Mouse (Mus musculus): ENCODE results near the gene Kti12. TPM values are rescaled to one million over a fixed set of nuclear protein-coding genes. Genes with fewer than 3 reads are reported as not detected.

Gene Kti12
- polyA plus RNA-seq, 1 experiment from 2014 or later = 49.6 TPM

DNA sequence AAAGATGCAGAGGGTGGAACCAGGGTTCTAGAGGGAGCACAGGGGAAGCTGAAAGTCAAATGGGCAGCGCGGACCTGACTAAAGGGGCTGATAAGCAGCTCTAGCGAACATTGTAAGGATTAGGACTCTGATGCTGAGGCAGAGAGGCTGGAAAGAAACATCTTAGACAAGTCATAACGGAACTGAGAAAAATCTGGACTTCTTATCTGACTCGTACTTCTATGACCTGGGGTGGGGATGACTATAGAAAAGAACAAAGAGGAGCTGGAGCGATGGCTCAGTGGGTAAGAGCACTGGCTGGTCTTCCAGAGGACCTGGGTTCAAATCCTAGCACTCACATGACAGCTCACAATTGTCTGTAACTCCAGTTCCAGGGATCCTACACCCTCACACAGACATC lies 30.3 kb downstream of the Kti12 start:
- H3K4me3 ChIP-seq = no peak overlapping the region
- no peak for ATAC-seq (ENCODE audit: low FRiP score, low read depth)
- 0 out of 2 replicates have a peak, but pooled peaks cover 7% of the 10 kb centered on the region for H3K4me1 ChIP-seq
- H3K9me3 ChIP-seq = no peaks in the 10 kb centered on the region
- WGBS = 79% methylated on average over 6 of the region's 6 CpGs
- peaks cover 22% of the 10 kb centered on the region; the same call in 1 of the 2 replicates for H3K27me3 ChIP-seq
- H3K36me3 ChIP-seq = no peaks in the 10 kb centered on the region
- H3K27ac ChIP-seq = no peak overlapping the region
- H3K4me2 ChIP-seq (replicated peaks) = no peak overlapping the region
- no peak overlapping the region for H3K9ac ChIP-seq

DNA sequence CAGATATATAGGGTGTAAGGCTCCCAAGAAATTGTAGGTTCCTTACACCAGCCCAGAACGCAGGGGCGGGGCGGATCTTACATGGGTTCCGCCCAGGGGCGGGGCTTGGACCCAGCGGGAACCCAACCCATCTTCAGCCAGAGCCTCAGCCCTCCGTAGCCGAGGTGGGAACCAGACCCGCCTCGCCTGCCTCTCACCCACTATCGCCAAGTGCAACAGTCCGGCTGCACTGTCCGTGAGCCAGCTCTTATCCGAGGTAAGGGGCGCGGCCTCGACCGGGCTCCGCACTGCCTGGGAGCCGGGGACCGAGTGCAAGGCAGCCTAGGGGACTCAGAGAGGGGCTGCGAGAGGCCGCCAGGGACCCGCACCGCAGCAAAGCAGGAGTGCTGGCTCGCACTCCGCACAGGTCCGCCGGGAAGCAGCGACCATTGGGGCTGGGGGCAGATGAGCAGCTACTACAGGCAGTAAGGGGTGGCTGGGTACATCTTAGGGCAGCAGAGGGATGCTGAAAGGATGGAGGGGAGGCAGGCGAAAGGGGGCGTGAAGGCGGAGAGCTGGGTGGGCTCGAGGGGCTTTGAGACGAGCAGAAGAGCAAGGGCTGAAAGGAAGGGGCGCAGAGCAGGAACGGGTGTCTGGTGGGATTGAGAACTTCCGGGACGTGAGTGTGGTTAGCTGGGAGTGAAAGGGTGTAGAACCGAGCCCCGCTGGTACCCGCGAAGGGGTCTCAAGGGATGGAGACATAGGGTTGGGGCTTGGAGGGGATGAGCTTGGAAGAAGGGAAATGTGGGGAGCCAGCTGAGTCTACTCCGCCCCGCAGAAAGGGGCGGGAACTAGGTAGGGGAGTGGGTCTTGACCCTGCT lies 31.6 kb downstream of the Kti12 start, which contains the start of gene Rab3b:
Gene Rab3b, plus strand, starts transcription at position 101 of the 860 bp plus-strand sequence.
- Histone ChIP-seq H3K4me2 (replicated peaks) (peak within 1 kb of the TSS; percentile 99), H3K4me3 (peak within 1 kb of the TSS; percentile 67), H3K27me3 (peaks cover 22% of the 10 kb centered on the region; the same call in 1 of the 2 replicates), H3K9ac (peak within 1 kb of the TSS; percentile 78), H3K9me3 (no peaks in the 10 kb centered on the region), H3K27ac (no peak within 1 kb of the TSS), H3K4me1 (0 out of 2 replicates have a peak, but pooled peaks cover 7% of the 10 kb centered on the region), H3K36me3 (no peaks in the 10 kb centered on the region)
- under 1% methylated on average over 46 of the region's 46 CpGs for WGBS
- ATAC-seq (ENCODE audit: low FRiP score, low read depth) = peak; percentile 87

- H3K9me3 ChIP-seq = no peaks in the 10 kb centered on the region
- no peaks in the 10 kb centered on the region for H3K36me3 ChIP-seq
- 47% methylated on average over 13 of the region's 13 CpGs for WGBS
- H3K27ac ChIP-seq = no peak overlapping the region
- no peak for ATAC-seq (ENCODE audit: low FRiP score, low read depth)
- H3K27me3 ChIP-seq = peaks cover 9% of the 10 kb centered on the region; the same call in 1 of the 2 replicates
- no peak overlapping the region for H3K9ac ChIP-seq
- no peak overlapping the region for H3K4me2 ChIP-seq (replicated peaks)
- 0 out of 2 replicates have a peak, but pooled peaks cover 7% of the 10 kb centered on the region for H3K4me1 ChIP-seq
- no peak overlapping the region for H3K4me3 ChIP-seq
These were observed 36.2 kb downstream of the Kti12 start for GRCm38 (mm10) chr4:108883815-108884214.

DNA sequence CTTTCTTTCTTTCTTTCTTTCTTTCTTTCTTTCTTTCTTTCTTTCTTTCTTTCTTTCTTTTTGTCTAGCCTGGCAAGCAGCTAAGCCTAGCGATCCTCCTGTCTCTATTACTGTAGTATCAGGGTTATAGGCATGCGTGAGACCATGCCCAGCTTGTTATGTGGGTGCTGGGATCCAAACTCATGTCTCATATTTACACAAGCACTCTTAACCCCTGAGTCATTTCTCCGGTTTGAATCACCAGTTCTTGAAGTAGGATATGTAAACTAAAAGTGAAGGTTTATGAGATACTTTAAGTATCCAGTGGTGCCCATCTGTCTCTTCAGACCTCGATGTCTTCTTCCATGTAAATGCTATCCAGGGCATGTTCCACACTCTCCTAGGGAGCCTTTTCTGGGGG lies 39.9 kb downstream of the Kti12 start:
- Histone ChIP-seq H3K27me3 (no peaks in the 10 kb centered on the region), H3K9me3 (no peaks in the 10 kb centered on the region), H3K4me1 (no peaks in the 10 kb centered on the region), H3K4me2 (replicated peaks) (no peak overlapping the region), H3K36me3 (no peaks in the 10 kb centered on the region), H3K9ac (no peak overlapping the region), H3K27ac (no peak overlapping the region), H3K4me3 (no peak overlapping the region)
- ATAC-seq (ENCODE audit: low FRiP score, low read depth) = no peak
- 83% methylated on average over 4 of the region's 4 CpGs for WGBS

DNA sequence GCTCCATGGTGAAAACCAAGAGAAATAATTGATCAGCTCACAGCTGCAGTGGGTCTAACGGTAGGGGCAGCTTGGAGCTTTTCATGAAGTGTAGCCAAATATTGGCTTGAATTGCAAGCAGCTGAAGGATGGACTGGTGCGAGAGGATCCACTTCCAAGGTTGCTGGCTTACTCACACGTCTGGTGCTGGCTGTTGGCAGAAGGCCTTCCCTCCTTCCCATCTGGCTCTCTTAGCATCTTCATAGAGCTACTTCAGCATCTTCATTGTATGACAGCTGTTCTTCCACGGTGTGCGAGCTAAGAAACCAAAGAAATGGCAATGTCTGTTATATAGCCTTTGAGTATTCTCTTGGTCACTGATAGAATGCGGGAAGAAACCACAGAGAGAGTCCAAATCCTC lies 43.3 kb downstream of the Kti12 start:
- Histone ChIP-seq H3K4me1 (no peaks in the 10 kb centered on the region), H3K36me3 (no peaks in the 10 kb centered on the region), H3K27me3 (no peaks in the 10 kb centered on the region), H3K9ac (no peak overlapping the region), H3K9me3 (no peaks in the 10 kb centered on the region), H3K4me3 (no peak overlapping the region), H3K4me2 (replicated peaks) (no peak overlapping the region), H3K27ac (no peak overlapping the region)
- WGBS = 85% methylated on average over 6 of the region's 6 CpGs
- ATAC-seq (ENCODE audit: low FRiP score, low read depth) = no peak

Other genes starting within 250 kb of the Kti12 start
- 30.0 and 33.0 TPM in 2 replicates for gene Cc2d1b, start 227.8 kb upstream of the Kti12 start, polyA plus RNA-seq (2015; fragmentation: Nextera tagmentation; extraction: Ambion mirVana)
- 2.0 and 3.4 TPM in 2 replicates for gene 3110021N24Rik, start 128.1 kb upstream of the Kti12 start, polyA plus RNA-seq (2015; fragmentation: Nextera tagmentation; extraction: Ambion mirVana)
- gene Zfyve9, start 67.0 kb upstream of the Kti12 start, polyA plus RNA-seq (2015; fragmentation: Nextera tagmentation; extraction: Ambion mirVana) = 5.7 and 6.7 TPM in 2 replicates
- 198 and 209 TPM in 2 replicates for gene Btf3l4, start 14.2 kb upstream of the Kti12 start, polyA plus RNA-seq (2015; fragmentation: Nextera tagmentation; extraction: Ambion mirVana)
- gene Txndc12, start 13.2 kb upstream of the Kti12 start, polyA plus RNA-seq (2015; fragmentation: Nextera tagmentation; extraction: Ambion mirVana) = 115 and 121 TPM in 2 replicates
- 1.5 and 1.6 TPM in 2 replicates for gene A730015C16Rik, start 834 bp downstream of the Kti12 start, polyA plus RNA-seq (2015; fragmentation: Nextera tagmentation; extraction: Ambion mirVana)
- gene Rab3b, start 31.3 kb downstream of the Kti12 start, polyA plus RNA-seq (2015; fragmentation: Nextera tagmentation; extraction: Ambion mirVana) = 18.0 and 19.7 TPM in 2 replicates
- 76.2 TPM in 2 replicates for gene Nrd1, start 152.9 kb downstream of the Kti12 start, polyA plus RNA-seq (2015; fragmentation: Nextera tagmentation; extraction: Ambion mirVana)

Data from limb, embryonic 13.5 days (tissue).